Mouse (Mus musculus): ENCODE results near the gene Zc3h13. TPM values are rescaled to one million over a fixed set of nuclear protein-coding genes. Genes with fewer than 3 reads are reported as not detected.

Gene Zc3h13
- polyA plus RNA-seq, 1 experiment from 2014 or later, result 34.6 TPM

Small RNA genes within 50 kb of the gene (microRNA-seq; reads per million reads assigned to microRNA genes)
- gene Gm44482, result not detected

Other genes with a start within 250 kb of the Zc3h13 start
- gene Lrrc63, start 153.5 kb upstream of the Zc3h13 start, polyA plus RNA-seq (2014; fragmentation: Nextera tagmentation; extraction: Ambion mirVana), result not detected in 2 replicates
- 16.3 and 16.4 TPM in 2 replicates for gene Lcp1, start 153.3 kb upstream of the Zc3h13 start, polyA plus RNA-seq (2014; fragmentation: Nextera tagmentation; extraction: Ambion mirVana)
- gene Cpb2, start 42.1 kb upstream of the Zc3h13 start, polyA plus RNA-seq (2014; fragmentation: Nextera tagmentation; extraction: Ambion mirVana), result 0.17 TPM in 1 of 2 replicates, not detected in the other
- gene Siah3, start 171.6 kb downstream of the Zc3h13 start, polyA plus RNA-seq (2014; fragmentation: Nextera tagmentation; extraction: Ambion mirVana), result 7.7 and 9.1 TPM in 2 replicates

Data from hindbrain, embryonic 14.5 days (tissue).